Mouse (Mus musculus) cortical plate, adult 2 months (tissue): Measurements from ENCODE around the gene Mcu. TPM values are rescaled to one million over a fixed set of nuclear protein-coding genes. Genes with fewer than 3 reads are reported as not detected.

Experiments
- H3K27ac ChIP-seq: fragments of 200-500 bp; 2 replicates; pipeline ENCODE4 v1.5.1; 2012; ENCODE audit warnings: low read length, control low read depth, inconsistent platforms; ENCODE audit not compliant: insufficient read depth
- H3K4me1 ChIP-seq: fragments of 200-500 bp; 2 replicates; pipeline ENCODE4 v1.6.1; 2011; ENCODE audit warnings: low read length; ENCODE audit not compliant: control insufficient read depth, insufficient read depth
- H3K4me3 ChIP-seq: fragments of 200-500 bp; 2 replicates; pipeline ENCODE4 v1.5.1; 2011; ENCODE audit warnings: mild to moderate bottlenecking, low read length, control low read depth; ENCODE audit not compliant: insufficient read depth
- CTCF ChIP-seq: fragments of 200-500 bp; IDR thresholded peaks from 2 replicates; pipeline ENCODE4 v1.5.1; 2011; ENCODE audit warnings: mild to moderate bottlenecking, control low read depth, low read length; ENCODE audit not compliant: insufficient read depth; ENCODE audit errors: extremely low read depth
- POLR2A ChIP-seq: fragments of 200-500 bp; IDR thresholded peaks from 2 replicates; pipeline ENCODE4 v1.6.1; 2011; ENCODE audit warnings: mild to moderate bottlenecking, low read length, control low read depth; ENCODE audit not compliant: insufficient read depth; ENCODE audit errors: extremely low read depth
- polyA plus RNA-seq: library from polyadenylated mRNA; depleted of rRNA; stranded (reverse); fragments of >200 nt; gene quantifications from 2 replicates; pipeline ENCODE4 v1.2.3, GENCODE M21; 2012; rRNA removed

Mcu gene
- 21.2 and 21.5 TPM in 2 replicates for polyA plus RNA-seq

GRCm38 (mm10) chr10:59616522-59616921 lies at the start of gene Mcu:
Gene Mcu (minus strand): TSS chr10:59616692.
- TF ChIP-seq POLR2A (peak; percentile 84), CTCF (no peak)
- no peak within 1 kb of the TSS for H3K27ac ChIP-seq
- peaks cover 2% of the 10 kb centered on the region; the same call in 1 of the 2 replicates for H3K4me1 ChIP-seq

GRCm38 (mm10) chr10:59665503-59666291 lies 49.2 kb upstream of the Mcu start:
- Histone ChIP-seq H3K4me3 (no peak overlapping the region), H3K4me1 (peaks cover 2% of the 10 kb centered on the region; the same call in 1 of the 2 replicates), H3K27ac (no peak overlapping the region)
- no peak for TF ChIP-seq CTCF
- no peak for TF ChIP-seq POLR2A

More at GRCm38 (mm10) chr10:59616522-59616921, at the start of gene Mcu:
- peak within 1 kb of the TSS; percentile 95 for H3K4me3 ChIP-seq

- TF ChIP-seq POLR2A (no peak), CTCF (no peak)
- peaks cover 2% of the 10 kb centered on the region; the same call in 1 of the 2 replicates for H3K4me1 ChIP-seq
These were observed 48.3 kb upstream of the Mcu start for GRCm38 (mm10) chr10:59664765-59665164.

GRCm38 (mm10) chr10:59656799-59657198 lies 40.3 kb upstream of the Mcu start:
- TF ChIP-seq POLR2A (no peak), CTCF (no peak)
- Histone ChIP-seq H3K4me3 (no peak overlapping the region), H3K27ac (no peak overlapping the region), H3K4me1 (no peaks in the 10 kb centered on the region)

More at GRCm38 (mm10) chr10:59664765-59665164, 48.3 kb upstream of the Mcu start:
- Histone ChIP-seq H3K27ac (no peak overlapping the region), H3K4me3 (no peak overlapping the region)

- Histone ChIP-seq H3K4me3 (no peak overlapping the region), H3K27ac (no peak overlapping the region), H3K4me1 (no peaks in the 10 kb centered on the region)
- TF ChIP-seq CTCF (no peak), POLR2A (no peak)
These were observed 30.4 kb upstream of the Mcu start for GRCm38 (mm10) chr10:59646821-59647378.

GRCm38 (mm10) chr10:59645153-59645552 lies 28.7 kb upstream of the Mcu start:
- no peak for TF ChIP-seq CTCF
- TF ChIP-seq POLR2A = no peak
- no peak overlapping the region for H3K27ac ChIP-seq
- no peak overlapping the region for H3K4me3 ChIP-seq
- H3K4me1 ChIP-seq = no peaks in the 10 kb centered on the region

GRCm38 (mm10) chr10:59644710-59645109 lies 28.2 kb upstream of the Mcu start:
- no peak overlapping the region for H3K4me3 ChIP-seq
- no peak overlapping the region for H3K27ac ChIP-seq
- no peak for TF ChIP-seq POLR2A
- no peaks in the 10 kb centered on the region for H3K4me1 ChIP-seq

DNA sequence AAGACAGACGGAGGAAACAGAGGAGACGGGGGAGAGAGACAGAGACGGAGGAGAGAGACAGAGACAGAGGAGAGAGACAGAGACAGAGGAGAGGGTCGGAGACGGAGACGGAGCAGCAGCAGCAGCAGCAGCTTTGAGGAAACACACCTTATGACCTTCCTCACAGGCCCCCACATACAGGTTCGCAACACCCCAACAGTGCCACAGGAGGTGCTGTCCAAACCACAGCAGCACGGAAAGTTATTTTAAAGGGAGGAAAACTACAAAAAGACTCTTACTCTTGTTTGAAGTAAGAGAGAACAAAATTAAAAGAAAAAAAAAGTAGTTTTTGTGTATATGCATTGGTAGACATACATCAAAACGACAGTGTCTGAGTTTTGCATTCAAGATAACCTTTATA lies 27.2 kb upstream of the Mcu start:
- H3K4me1 ChIP-seq = no peaks in the 10 kb centered on the region
- H3K4me3 ChIP-seq = no peak overlapping the region
- TF ChIP-seq CTCF (no peak), POLR2A (no peak)
- no peak overlapping the region for H3K27ac ChIP-seq

GRCm38 (mm10) chr10:59642659-59643377 lies 26.3 kb upstream of the Mcu start:
- no peak overlapping the region for H3K4me3 ChIP-seq
- no peak overlapping the region for H3K27ac ChIP-seq
- TF ChIP-seq POLR2A (no peak), CTCF (no peak)
- no peaks in the 10 kb centered on the region for H3K4me1 ChIP-seq

- Histone ChIP-seq H3K4me3 (no peak overlapping the region), H3K27ac (no peak overlapping the region), H3K4me1 (no peaks in the 10 kb centered on the region)
- no peak for TF ChIP-seq POLR2A
- TF ChIP-seq CTCF = no peak
These were observed 22.1 kb upstream of the Mcu start for GRCm38 (mm10) chr10:59638576-59638975.
